In the genomic region with DNA sequence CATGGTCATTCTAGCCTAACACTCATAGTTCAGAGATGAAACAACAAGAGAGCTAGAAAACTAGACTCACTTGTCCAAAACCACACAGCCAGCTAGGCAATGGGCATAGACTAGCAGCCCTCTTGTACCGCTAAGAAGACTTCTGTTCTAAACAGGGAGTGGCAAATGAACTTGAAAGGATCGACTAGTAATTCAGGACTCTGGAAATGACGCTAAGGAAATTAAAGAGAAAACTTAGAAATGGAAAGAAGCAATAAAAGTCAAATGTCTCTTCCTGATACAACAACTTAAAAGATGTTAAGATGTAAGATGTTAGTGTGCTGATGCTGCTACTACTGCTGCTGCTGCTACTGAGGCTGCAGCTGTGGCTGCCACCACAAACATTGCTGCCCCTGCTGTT, we compare ENCODE assay signal across 18 mouse cellular contexts.
"Had no signal": no experiment of that assay in that cellular context is flagged by ENCODE, and none has a peak within 500 bp of the region (broad histone marks: within the 10 kb centered on the region; RNA-seq: fewer than 3 reads in every experiment).

No protein-coding gene starts in this region.

- H3K4me2 ChIP-seq: liver, embryonic 13.5 days; midbrain, embryonic 11.5 days; neural tube, embryonic 12.5 days; neural tube, embryonic 15.5 days had no signal

- DNase-seq: kidney, adult 2 months; kidney, postnatal 25 days; layer of hippocampus, postnatal 36 days; liver, embryonic 13.5 days; lung, adult 2 months; lung, postnatal 14 days; lung, postnatal 4 days; midbrain, embryonic 14.5 days; right cerebral cortex, adult 18-20 months; right cerebral cortex, postnatal 14 days; right cerebral cortex, postnatal 4 days had no signal

- H3K9me3 ChIP-seq: liver, embryonic 13.5 days; neural tube, embryonic 12.5 days; neural tube, embryonic 15.5 days had no signal

- H3K36me3 ChIP-seq: liver, embryonic 13.5 days; neural tube, embryonic 12.5 days; neural tube, embryonic 15.5 days had no signal

- ATAC-seq: intestine, postnatal 0 days had no signal

- H3K4me1 ChIP-seq: liver, embryonic 13.5 days; neural tube, embryonic 12.5 days; neural tube, embryonic 15.5 days had no signal

- H3K9ac ChIP-seq: liver, embryonic 13.5 days; neural tube, embryonic 12.5 days; neural tube, embryonic 15.5 days had no signal

- H3K27ac ChIP-seq: kidney, postnatal 0 days; left cerebral cortex, adult 2 months; liver, embryonic 13.5 days; neural tube, embryonic 12.5 days; neural tube, embryonic 15.5 days; stomach, postnatal 0 days had no signal

- H3K4me3 ChIP-seq: left cerebral cortex, adult 2 months; liver, embryonic 13.5 days; neural tube, embryonic 12.5 days; neural tube, embryonic 15.5 days had no signal

- H3K27me3 ChIP-seq: liver, embryonic 13.5 days; neural tube, embryonic 12.5 days; neural tube, embryonic 15.5 days had no signal
